Mouse (Mus musculus) ES-E14 (cell line): ENCODE data around the gene Obp1a. TPM values are rescaled to one million over a fixed set of nuclear protein-coding genes. Genes with fewer than 3 reads are reported as not detected.

Source experiments
- DNase-seq: peaks from one replicate; pipeline ENCODE4 v3.0.0-alpha.2; 2013; ENCODE audit warnings: low read depth, low spot score
- H3K27ac ChIP-seq: 2 replicates; pipeline ENCODE4 v1.5.1; 2012; ENCODE audit warnings: low read depth, mild to moderate bottlenecking, low read length, moderate library complexity, mixed read lengths; ENCODE audit not compliant: poor library complexity, insufficient read depth, severe bottlenecking
- H3K36me3 ChIP-seq: 2 replicates; pipeline ENCODE4 v1.6.1; 2012; ENCODE audit warnings: mild to moderate bottlenecking, low read length, moderate library complexity, mixed read lengths; ENCODE audit not compliant: control insufficient read depth, poor library complexity, insufficient read depth, severe bottlenecking
- H3K4me1 ChIP-seq, 2 experiments: fragments of 150-350 bp in 1 of 2; sonication (generic) in 1 of 2; 2 replicates each; pipeline ENCODE4 v1.6.1; 2012; ENCODE audit warnings: low read length in 2 of 2, mild to moderate bottlenecking in 1 of 2, mixed read lengths in 1 of 2; ENCODE audit not compliant: control insufficient read depth in 2 of 2, insufficient read depth in 2 of 2, poor library complexity in 1 of 2
- H3K4me3 ChIP-seq, 2 experiments: fragments of 150-350 bp in 1 of 2; sonication (generic) in 1 of 2; 2 replicates each; pipeline ENCODE4 v1.5.1; 2012; ENCODE audit warnings: low read length in 2 of 2, low read depth in 1 of 2, mild to moderate bottlenecking in 1 of 2, mixed read lengths in 1 of 2; ENCODE audit not compliant: insufficient read depth in 1 of 2, poor library complexity in 1 of 2, severe bottlenecking in 1 of 2
- H3K9ac ChIP-seq: 2 replicates; pipeline ENCODE4 v1.6.1; 2012; ENCODE audit warnings: low read depth, mild to moderate bottlenecking, low read length, mixed read lengths; ENCODE audit not compliant: poor library complexity, insufficient read depth, severe bottlenecking
- H3K9me3 ChIP-seq: fragments of 150-350 bp; sonication (generic); 2 replicates; pipeline ENCODE4 v1.6.1; 2012; ENCODE audit warnings: low read depth, mild to moderate bottlenecking, low read length; ENCODE audit not compliant: control insufficient read depth, insufficient read depth
- CHD2 ChIP-seq: IDR thresholded peaks from 2 replicates; pipeline ENCODE4 v1.6.1; 2014; ENCODE audit warnings: mild to moderate bottlenecking, low read depth, low read length, inconsistent platforms
- HCFC1 ChIP-seq: IDR thresholded peaks from 2 replicates; pipeline ENCODE4 v1.6.1; 2012; ENCODE audit warnings: low read length, inconsistent platforms, borderline replicate concordance; ENCODE audit not compliant: insufficient read depth
- MAFK ChIP-seq: IDR thresholded peaks from 2 replicates; pipeline ENCODE4 v1.6.1; 2014; ENCODE audit warnings: mild to moderate bottlenecking, low read depth, low read length, inconsistent platforms; ENCODE audit not compliant: insufficient read depth
- ZC3H11A ChIP-seq: IDR thresholded peaks from 2 replicates; pipeline ENCODE4 v1.6.1; 2012; ENCODE audit warnings: low read depth, mild to moderate bottlenecking, inconsistent platforms, low read length, borderline replicate concordance
- ZNF384 ChIP-seq: IDR thresholded peaks from 2 replicates; pipeline ENCODE4 v1.6.1; 2012; ENCODE audit warnings: low read depth, low read length, inconsistent platforms
- in situ Hi-C, 2 experiments: fragments of 600-800 bp; cut with MboI; formaldehyde crosslinking; loops; one replicate each; pipeline ENCODE4 v1.15.1; 2025; ENCODE audit warnings: low sequenced_read_pairs in 2 of 2, inconsistent platforms in 1 of 2; ENCODE audit not compliant: unreplicated experiment in 2 of 2
- total RNA-seq: library from RNA; depleted of rRNA; stranded (reverse); fragments of 300-350 nt; gene quantifications from 2 replicates; pipeline ENCODE4 v1.2.3, GENCODE M21; 2012; rRNA removed

The Obp1a gene
- total RNA-seq: not detected in 2 replicates

DNA sequence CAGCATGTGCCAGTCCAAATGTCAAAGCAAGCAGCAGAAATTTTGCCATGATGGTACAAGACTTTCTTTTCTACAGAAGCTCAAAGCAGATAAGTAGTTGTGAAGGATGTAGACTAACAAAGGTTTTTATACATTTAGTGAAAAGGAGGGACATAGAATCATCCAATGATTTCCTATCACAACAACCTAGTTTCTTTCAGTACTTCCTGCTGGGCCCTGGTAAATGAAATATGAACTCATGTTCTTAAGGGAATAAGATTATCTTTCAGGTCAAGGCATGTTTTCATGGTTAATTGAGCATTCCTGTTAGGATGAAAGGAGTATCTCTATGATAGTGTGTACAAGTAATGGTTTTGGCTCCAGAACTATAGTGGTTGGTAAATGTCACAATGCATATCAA lies at the start of gene Obp1a:
Obp1a (minus strand) TSS at position 101 of the 400 bp plus-strand sequence.
- Histone ChIP-seq H3K9ac (no peak within 1 kb of the TSS), H3K4me3 (no peak within 1 kb of the TSS), H3K4me1 (no peaks in the 10 kb centered on the region), H3K36me3 (no peaks in the 10 kb centered on the region), H3K27ac (no peak within 1 kb of the TSS), H3K9me3 (no peaks in the 10 kb centered on the region)
- TF ChIP-seq HCFC1 (no peak), ZNF384 (no peak), CHD2 (no peak), ZC3H11A (no peak), MAFK (no peak)
- DNase-seq: no peak
- in situ Hi-C loops: no loop called here

DNA sequence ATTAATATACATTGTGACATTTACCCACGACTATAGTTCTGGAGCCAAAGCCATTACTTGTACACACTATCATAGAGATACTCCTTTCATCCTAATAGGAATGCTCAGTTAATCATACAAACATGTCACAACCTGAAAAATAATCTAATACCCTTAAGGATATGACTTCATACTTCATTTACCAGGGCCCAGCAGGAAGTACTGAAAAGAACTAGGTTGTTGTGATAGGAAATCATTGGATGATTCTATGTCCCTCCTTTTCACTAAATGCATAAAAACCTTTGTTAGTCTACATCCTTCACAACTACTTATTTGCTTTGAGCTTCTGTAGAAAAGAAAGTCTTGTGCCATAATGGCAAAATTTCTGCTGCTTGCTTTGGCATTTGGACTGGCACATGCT lies 34.0 kb upstream of the Obp1a start, which contains the start of gene Gm5938:
Gm5938 (plus strand) TSS at position 301 of the 400 bp plus-strand sequence.
- no peak within 1 kb of the TSS for H3K9ac ChIP-seq
- no peak within 1 kb of the TSS for H3K27ac ChIP-seq
- no peaks in the 10 kb centered on the region for H3K9me3 ChIP-seq
- H3K36me3 ChIP-seq: no peaks in the 10 kb centered on the region
- no peak within 1 kb of the TSS for H3K4me3 ChIP-seq
- H3K4me1 ChIP-seq: no peaks in the 10 kb centered on the region
- no peak for DNase-seq
- TF ChIP-seq HCFC1: no peak
- no peak for TF ChIP-seq ZC3H11A
- in situ Hi-C loops: no loop called here

Other genes with a start within 250 kb of the Obp1a start
- gene Pbsn, start 237.8 kb downstream of the Obp1a start, total RNA-seq: not detected in 2 replicates
- not detected in 2 replicates for gene Gm14744, start 226.6 kb downstream of the Obp1a start, total RNA-seq
- gene 5430402E10Rik, start 166.3 kb downstream of the Obp1a start, total RNA-seq: not detected in 2 replicates
- gene Gm5938, start 34.1 kb upstream of the Obp1a start, total RNA-seq: not detected in 2 replicates
- gene Obp1b, start 95.4 kb upstream of the Obp1a start, total RNA-seq: not detected in 2 replicates
- not detected in 2 replicates for gene Gm14743, start 154.5 kb upstream of the Obp1a start, total RNA-seq